7 mouse cellular contexts compared by ENCODE assay signal in genomic region chr6:108249031-108249917, GRCm38 (mm10). TPM values are rescaled to one million over a fixed set of nuclear protein-coding genes. Genes with fewer than 3 reads are reported as not detected.
A peak's percentile ranks its signal among the peaks of the same experiment; 100 is the strongest.
DNase-seq lines count a peak whose midpoint lies in the region; ATAC-seq and TF ChIP-seq lines count a peak whose summit lies in the region.

No protein-coding gene starts in this region.

- H3K9ac ChIP-seq in hindbrain, embryonic 15.5 days: no peak overlapping the region
- no peak overlapping the region for H3K9ac ChIP-seq in lung, postnatal 0 days (replicated peaks; ENCODE audit: low read depth)

- no peak for TF ChIP-seq CTCF in lung, postnatal 0 days (IDR thresholded peaks at IDR 0.05)

- no peaks in the 10 kb centered on the region for H3K27me3 ChIP-seq in hindbrain, embryonic 15.5 days
- no peaks in the 10 kb centered on the region for H3K27me3 ChIP-seq in lung, postnatal 0 days (replicated peaks; ENCODE audit: insufficient read depth, low read length)

- WGBS in hindbrain, embryonic 15.5 days: 19% methylated on average over 9 of the region's 9 CpGs
- WGBS in lung, postnatal 0 days: 31% methylated on average over 9 of the region's 9 CpGs

- H3K4me3 ChIP-seq in hindbrain, embryonic 15.5 days: no peak overlapping the region
- H3K4me3 ChIP-seq in lung, postnatal 0 days (ENCODE audit: low read depth, low read length): no peak overlapping the region

- H3K4me2 ChIP-seq in hindbrain, embryonic 15.5 days: no peak overlapping the region
- no peak overlapping the region for H3K4me2 ChIP-seq in lung, postnatal 0 days (replicated peaks; ENCODE audit: low read depth, low read length)

- no peaks in the 10 kb centered on the region for H3K36me3 ChIP-seq in hindbrain, embryonic 15.5 days
- H3K36me3 ChIP-seq in lung, postnatal 0 days (ENCODE audit: insufficient read depth, low read length): no peaks in the 10 kb centered on the region; the same call in 1 of the 2 replicates

- peak overlapping the region; percentile 15; the same call in 1 of the 2 replicates for H3K27ac ChIP-seq in hindbrain, embryonic 15.5 days (replicated peaks)
- H3K27ac ChIP-seq in lung, postnatal 0 days (ENCODE audit: low read length): no peak overlapping the region

- peak; percentile 46 for DNase-seq in R1 (ENCODE audit: low read depth, low spot score)
- DNase-seq in embryo, embryonic 10 days (ENCODE audit: low spot score): peak; percentile 72
- DNase-seq in lung, postnatal 0 days (ENCODE audit: low spot score): peak; percentile 57
- no peak for DNase-seq in frontal cortex, postnatal 36 days (ENCODE audit: low spot score in 2 of 2)
- no peak for DNase-seq in layer of hippocampus, postnatal 10 days (ENCODE audit: low spot score in 2 of 2)

- peak; percentile 51; the same call in 1 of the 2 replicates for ATAC-seq in hindbrain, embryonic 15.5 days (ENCODE audit: low FRiP score, low read depth)
- ATAC-seq in lung, postnatal 0 days: peak; percentile 20
- ATAC-seq in megakaryocyte, adult 5-6 weeks (ENCODE audit: poor library complexity, severe bottlenecking): no peak

- H3K9me3 ChIP-seq in hindbrain, embryonic 15.5 days: no peaks in the 10 kb centered on the region
- H3K9me3 ChIP-seq in lung, postnatal 0 days (ENCODE audit: low read length): no peaks in the 10 kb centered on the region

- peaks cover 13% of the 10 kb centered on the region for H3K4me1 ChIP-seq in hindbrain, embryonic 15.5 days (replicated peaks)
- peaks cover 8% of the 10 kb centered on the region; the same call in 1 of the 2 replicates for H3K4me1 ChIP-seq in lung, postnatal 0 days (ENCODE audit: insufficient read depth, low read depth, low read length)

- no peak for TF ChIP-seq EP300 in lung, postnatal 0 days (IDR thresholded peaks at IDR 0.05)

RNA-seq across cellular contexts. Expression of gene Itpr1, which starts 36.4 kb away (rescaled TPM):
- 5.0 and 6.1 TPM in 2 replicates for polyA plus RNA-seq in hindbrain, embryonic 15.5 days (2015; fragmentation: Nextera tagmentation; extraction: Ambion mirVana)
- 9.2 and 11.6 TPM in 2 replicates for polyA plus RNA-seq in lung, postnatal 0 days (2015; fragmentation: Nextera tagmentation; extraction: Ambion mirVana)
- total RNA-seq in layer of hippocampus, postnatal 10 days (2021): 10 to 100 TPM; 79.2 to 94.8 TPM
- total RNA-seq in megakaryocyte, adult 5-6 weeks (2015): 51.2 and 55.7 TPM in 2 replicates
- total RNA-seq in megakaryocyte, adult 5-6 weeks (2017): 127 and 135 TPM in 2 replicates

Comparison
In these comparisons a context has a peak if more than half of its experiments do, and no peak if none do; other contexts are left out.
1. DNase-seq: peak in R1 (single experiment), embryo, embryonic 10 days (single experiment) and lung, postnatal 0 days (single experiment); none in frontal cortex, postnatal 36 days (0 of 2) and layer of hippocampus, postnatal 10 days (0 of 2).